Mouse (Mus musculus) ES-Bruce4 (cell line): ENCODE data around the gene Smim27. TPM values are rescaled to one million over a fixed set of nuclear protein-coding genes. Genes with fewer than 3 reads are reported as not detected.

Experiments used
- H3K27ac ChIP-seq: 2 replicates; pipeline ENCODE4 v1.5.1; 2012; ENCODE audit warnings: low read length, inconsistent platforms; ENCODE audit not compliant: insufficient read depth
- H3K27me3 ChIP-seq: 2 replicates; pipeline ENCODE4 v1.6.1; 2012; ENCODE audit warnings: mild to moderate bottlenecking, low read length, inconsistent platforms; ENCODE audit not compliant: control insufficient read depth, poor library complexity, insufficient read depth, severe bottlenecking
- H3K36me3 ChIP-seq: 2 replicates; pipeline ENCODE4 v1.6.1; 2012; ENCODE audit warnings: inconsistent platforms, mild to moderate bottlenecking, low read length, moderate library complexity; ENCODE audit not compliant: control insufficient read depth, poor library complexity, insufficient read depth, severe bottlenecking
- H3K4me1 ChIP-seq: one replicate; pipeline ENCODE4 v1.8.1; 2011; ENCODE audit warnings: low read length; ENCODE audit not compliant: control insufficient read depth, insufficient read depth
- H3K4me3 ChIP-seq: 2 replicates; pipeline ENCODE4 v1.5.1; 2011; ENCODE audit warnings: low read depth, mild to moderate bottlenecking, low read length
- H3K9ac ChIP-seq: 2 replicates; pipeline ENCODE4 v1.6.1; 2012; ENCODE audit warnings: low read depth, mild to moderate bottlenecking, inconsistent platforms; ENCODE audit not compliant: poor library complexity, severe bottlenecking
- H3K9me3 ChIP-seq: replicated peaks from 2 replicates; pipeline ENCODE4 v1.6.1; 2012; ENCODE audit warnings: mild to moderate bottlenecking, low read length, inconsistent platforms; ENCODE audit not compliant: control insufficient read depth, poor library complexity, insufficient read depth, severe bottlenecking
- CTCF ChIP-seq: IDR thresholded peaks from one replicate; pipeline ENCODE4 v1.8.1; 2011; ENCODE audit warnings: low read depth, low read length
- EP300 ChIP-seq: IDR thresholded peaks from 2 replicates; pipeline ENCODE4 v1.6.1; 2011; ENCODE audit warnings: low read depth, low read length; ENCODE audit not compliant: insufficient read depth
- POLR2A ChIP-seq: IDR thresholded peaks from one replicate; pipeline ENCODE4 v1.8.1; 2011; ENCODE audit warnings: low read length; ENCODE audit not compliant: insufficient read depth
- polyA plus RNA-seq: library from polyadenylated mRNA; stranded (reverse); fragments of >200 nt; gene quantifications from 2 replicates; pipeline ENCODE4 v1.2.4, GENCODE M21; 2011; ENCODE audit warnings: low read depth; ENCODE audit not compliant: missing spikeins, insufficient read depth, insufficient read length

Gene Smim27
- polyA plus RNA-seq, 1 experiment: 4.4 TPM

- TF ChIP-seq POLR2A (no peak), CTCF (no peak), EP300 (no peak)
- no peaks in the 10 kb centered on the region for H3K9me3 ChIP-seq
- no peak overlapping the region for H3K27ac ChIP-seq
- H3K36me3 ChIP-seq: no peaks in the 10 kb centered on the region
- H3K27me3 ChIP-seq: no peaks in the 10 kb centered on the region
- H3K4me1 ChIP-seq: no peaks in the 10 kb centered on the region
- no peak overlapping the region for H3K9ac ChIP-seq
- H3K4me3 ChIP-seq: no peak overlapping the region
These were observed 41.5 kb downstream of the Smim27 start for GRCm38 (mm10) chr4:40310796-40311383.

- Histone ChIP-seq H3K36me3 (no peaks in the 10 kb centered on the region), H3K27me3 (no peaks in the 10 kb centered on the region), H3K9me3 (no peaks in the 10 kb centered on the region), H3K4me3 (no peak overlapping the region), H3K27ac (no peak overlapping the region), H3K9ac (no peak overlapping the region), H3K4me1 (no peaks in the 10 kb centered on the region)
- TF ChIP-seq EP300 (no peak), CTCF (no peak), POLR2A (no peak)
These were observed 42.8 kb downstream of the Smim27 start for GRCm38 (mm10) chr4:40312213-40312612.

- TF ChIP-seq CTCF: no peak
- TF ChIP-seq POLR2A: no peak
- TF ChIP-seq EP300: no peak
- no peaks in the 10 kb centered on the region for H3K36me3 ChIP-seq
- H3K4me1 ChIP-seq: no peaks in the 10 kb centered on the region
- H3K9me3 ChIP-seq: no peaks in the 10 kb centered on the region
- no peaks in the 10 kb centered on the region for H3K27me3 ChIP-seq
- H3K4me3 ChIP-seq: no peak overlapping the region
- H3K9ac ChIP-seq: no peak overlapping the region
- H3K27ac ChIP-seq: no peak overlapping the region
These were observed 43.6 kb downstream of the Smim27 start for GRCm38 (mm10) chr4:40313026-40313425.

- Histone ChIP-seq H3K9ac (no peak overlapping the region), H3K36me3 (no peaks in the 10 kb centered on the region), H3K4me3 (no peak overlapping the region), H3K27me3 (no peaks in the 10 kb centered on the region), H3K4me1 (no peaks in the 10 kb centered on the region), H3K27ac (no peak overlapping the region), H3K9me3 (no peaks in the 10 kb centered on the region)
- TF ChIP-seq CTCF (no peak), POLR2A (no peak), EP300 (no peak)
These were observed 48.0 kb downstream of the Smim27 start for GRCm38 (mm10) chr4:40317404-40317803.

Other genes with a start within 250 kb of the Smim27 start
- 46.7 and 49.5 TPM in 2 replicates for gene Aco1, start 126.5 kb upstream of the Smim27 start, polyA plus RNA-seq
- 43.6 and 45.1 TPM in 2 replicates for gene Ddx58, start 29.8 kb upstream of the Smim27 start, polyA plus RNA-seq
- gene Topors, start 271 bp downstream of the Smim27 start, polyA plus RNA-seq: 62.2 and 66.3 TPM in 2 replicates
- gene Ndufb6, start 9.8 kb downstream of the Smim27 start, polyA plus RNA-seq: 151 and 188 TPM in 2 replicates
- not detected in 2 replicates for gene Tmem215, start 202.6 kb downstream of the Smim27 start, polyA plus RNA-seq